Mouse (Mus musculus): Measurements from ENCODE around the gene Angptl6.

Gene Angptl6

DNA sequence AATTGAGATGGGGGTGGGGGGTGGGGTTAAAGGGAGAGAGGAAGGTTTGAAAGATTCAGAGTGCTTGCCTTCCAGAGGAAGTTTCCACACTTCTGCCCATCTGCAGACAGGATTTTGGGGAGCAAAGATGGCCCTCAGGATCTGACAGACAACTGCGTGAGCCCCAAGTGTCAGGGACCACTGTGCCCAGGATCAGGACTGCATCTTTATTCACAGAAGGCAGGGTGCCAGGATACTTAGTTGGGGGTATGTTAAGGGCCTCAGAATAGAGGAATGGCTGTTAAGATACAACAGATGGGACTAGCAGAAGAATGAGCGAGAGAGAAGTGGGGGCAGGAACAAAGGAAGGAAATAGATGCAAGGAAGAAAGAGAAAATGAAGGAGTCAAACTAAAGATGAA lies 7.0 kb upstream of the Angptl6 start:
- DNase-seq (ENCODE audit: low spot score) = no peak

DNA sequence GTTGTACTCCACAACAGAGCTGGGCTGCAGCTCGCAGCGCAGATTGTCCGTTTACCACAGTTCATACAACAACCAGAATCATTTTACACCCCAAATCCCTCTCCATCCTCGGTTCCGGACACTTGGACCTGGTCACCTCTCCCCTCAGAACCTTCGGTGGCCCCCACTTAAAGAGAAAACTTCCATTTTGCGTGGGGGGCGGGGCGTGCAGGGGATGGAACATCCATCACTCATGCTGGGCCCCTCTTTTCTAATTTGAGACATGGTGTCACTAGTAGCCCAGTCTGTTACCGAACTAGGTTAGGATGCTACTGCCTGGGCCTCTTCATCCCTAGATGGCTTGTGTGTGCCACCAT lies 839 bp downstream of the Angptl6 start:
- DNase-seq (ENCODE audit: low spot score) = no peak

DNA sequence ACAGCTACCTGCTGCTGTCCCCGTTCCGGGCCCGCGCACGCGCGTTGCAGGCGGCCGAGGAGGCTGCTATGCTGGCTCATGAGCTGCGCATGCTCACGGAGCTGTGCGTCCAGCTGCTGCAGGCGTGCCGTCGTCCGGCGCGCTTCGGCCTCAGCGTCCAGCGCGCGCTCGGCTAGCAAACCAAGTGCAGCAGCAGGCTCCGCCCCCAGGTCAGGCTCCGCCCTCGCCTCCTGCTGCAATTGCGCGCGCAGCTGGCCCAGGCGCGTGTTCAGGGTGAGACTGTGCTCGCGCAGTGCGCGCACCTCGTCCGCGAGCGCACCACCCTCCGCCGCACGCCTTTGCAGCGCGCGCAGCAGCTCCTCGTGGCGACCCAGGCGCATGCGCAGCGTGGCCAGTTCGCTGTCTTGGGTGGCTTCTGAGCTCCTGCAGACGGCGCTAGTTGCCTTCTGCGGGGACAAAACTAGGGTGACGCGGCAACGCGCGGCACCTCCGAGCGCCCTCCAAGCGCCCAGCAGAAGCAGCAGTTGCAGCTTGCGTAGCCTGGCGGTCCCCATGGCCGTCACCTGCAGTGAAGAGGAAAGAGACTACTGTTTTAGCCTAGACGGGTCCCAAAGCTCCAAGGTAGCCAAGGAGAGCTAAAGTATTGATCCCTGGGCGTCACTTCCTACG lies 1.4 kb downstream of the Angptl6 start:
- peak; percentile 99 for DNase-seq (ENCODE audit: low spot score)

DNA sequence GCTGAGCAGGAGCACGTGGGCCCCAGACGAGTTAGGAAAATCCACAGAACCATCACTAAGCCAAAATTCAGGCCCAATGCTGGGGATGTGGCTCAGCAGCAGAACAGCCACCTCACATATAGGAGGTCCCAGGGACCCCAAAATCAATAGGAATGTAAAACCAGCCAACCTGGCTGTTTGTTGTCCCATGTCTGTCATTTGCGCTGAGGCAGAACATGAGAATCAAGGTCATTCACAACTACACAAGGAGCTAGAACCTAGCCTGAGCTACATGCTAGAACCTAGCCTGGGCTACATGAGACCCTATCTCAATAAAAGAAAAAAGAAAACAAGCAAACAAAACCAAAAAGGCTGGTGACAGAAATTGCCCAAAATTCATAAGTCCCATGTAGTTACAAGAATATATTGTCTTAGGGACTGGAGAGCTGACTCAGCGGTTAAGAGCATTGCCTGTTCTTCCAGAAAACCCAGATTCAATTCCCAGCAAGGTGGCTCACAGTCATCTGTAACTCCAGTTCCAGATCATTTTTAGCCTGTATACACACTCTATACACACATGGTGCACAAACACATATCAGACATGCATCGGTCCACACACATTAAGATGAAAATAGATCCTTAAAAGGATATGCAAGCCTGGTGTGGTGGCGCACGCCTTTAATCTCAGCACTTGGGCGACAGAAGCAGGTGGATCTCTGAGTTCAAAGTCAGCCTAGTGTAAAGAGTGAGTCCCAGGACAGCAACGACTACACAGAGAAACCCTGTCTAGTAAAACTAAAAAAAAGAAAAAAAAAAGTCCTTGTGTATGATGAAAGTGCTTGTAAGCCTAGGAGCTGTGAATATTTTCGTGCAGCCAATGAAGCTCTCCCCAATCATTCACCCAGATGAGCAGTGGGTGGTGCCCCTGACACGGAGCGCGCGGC lies 2.1 kb downstream of the Angptl6 start:
- DNase-seq (ENCODE audit: low spot score) = no peak

DNA sequence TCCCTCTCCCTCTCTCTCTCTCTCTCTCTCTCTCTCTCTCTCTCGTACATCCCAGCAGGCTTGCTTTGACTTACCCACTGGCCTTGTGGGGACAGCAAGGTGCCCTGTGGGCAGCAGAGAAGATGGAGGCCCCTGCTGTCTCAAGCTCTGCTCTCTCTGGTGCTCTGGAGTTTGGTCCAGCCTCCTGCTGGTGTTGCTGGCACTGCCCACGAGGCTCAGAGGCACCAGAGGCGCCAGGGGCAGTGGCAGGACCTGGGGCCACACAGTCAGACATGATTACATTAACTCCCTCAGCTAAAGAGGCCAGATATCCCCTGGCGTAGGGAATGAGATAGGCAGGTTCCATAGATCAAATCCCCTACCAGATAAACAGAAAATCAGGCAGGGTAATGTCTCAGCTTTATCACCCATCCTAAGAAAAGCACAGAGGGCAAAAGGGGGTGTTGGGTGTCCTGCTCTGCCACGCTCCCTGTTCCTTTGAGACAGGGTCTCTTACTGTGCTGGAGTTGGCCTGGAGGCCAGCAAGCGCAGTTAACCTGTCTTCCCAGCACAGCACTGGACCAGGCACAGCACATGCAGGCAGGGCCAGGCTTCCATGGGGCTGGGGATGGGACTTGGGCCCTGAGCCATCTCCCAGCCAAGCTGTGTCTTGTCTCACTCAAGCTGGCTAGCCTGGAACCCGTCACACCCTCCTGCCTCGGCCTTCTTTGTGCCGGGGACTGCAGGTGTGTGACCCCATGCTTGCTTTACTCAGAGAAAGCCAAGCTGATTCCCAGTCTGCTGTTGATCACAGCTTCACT lies 3.0 kb downstream of the Angptl6 start:
- DNase-seq (ENCODE audit: low spot score) = no peak

DNA sequence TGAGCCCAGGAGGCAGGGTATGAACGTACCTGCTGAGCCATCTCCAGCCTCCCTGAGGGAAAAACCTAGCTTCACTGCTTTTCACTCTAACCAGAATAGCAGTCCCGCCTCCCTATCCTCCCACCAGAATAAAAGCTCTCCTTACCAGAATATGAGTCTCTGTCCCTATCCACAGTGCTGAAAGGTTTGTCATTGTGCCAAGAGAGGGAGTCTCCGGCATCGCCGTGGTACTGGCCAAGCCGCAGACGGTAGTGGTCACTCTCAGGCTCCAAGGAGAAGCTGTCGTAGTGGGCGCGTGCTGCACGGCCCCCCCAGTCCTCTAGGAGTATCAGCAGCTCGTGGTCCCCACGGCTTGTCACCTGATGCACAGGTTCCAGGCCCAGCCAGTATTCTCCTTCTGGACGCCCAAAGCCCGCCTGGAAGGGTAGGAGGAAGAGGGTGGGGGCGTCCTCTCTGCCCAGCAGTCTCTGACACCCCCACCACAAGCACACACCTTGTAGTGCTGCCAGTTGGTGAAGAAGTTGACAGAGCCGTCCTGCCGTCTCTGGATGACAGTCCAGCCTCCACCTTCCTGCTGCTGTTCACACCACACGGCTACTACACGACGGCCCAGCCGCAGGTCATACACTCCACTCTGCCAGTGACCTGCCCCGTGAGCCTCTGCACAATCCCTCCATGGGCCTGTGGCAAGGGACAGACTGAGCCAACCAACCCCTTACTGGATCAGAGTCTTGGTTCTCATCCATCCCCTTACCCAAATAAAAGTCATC lies 4.3 kb downstream of the Angptl6 start:
- DNase-seq (ENCODE audit: low spot score) = no peak

DNA sequence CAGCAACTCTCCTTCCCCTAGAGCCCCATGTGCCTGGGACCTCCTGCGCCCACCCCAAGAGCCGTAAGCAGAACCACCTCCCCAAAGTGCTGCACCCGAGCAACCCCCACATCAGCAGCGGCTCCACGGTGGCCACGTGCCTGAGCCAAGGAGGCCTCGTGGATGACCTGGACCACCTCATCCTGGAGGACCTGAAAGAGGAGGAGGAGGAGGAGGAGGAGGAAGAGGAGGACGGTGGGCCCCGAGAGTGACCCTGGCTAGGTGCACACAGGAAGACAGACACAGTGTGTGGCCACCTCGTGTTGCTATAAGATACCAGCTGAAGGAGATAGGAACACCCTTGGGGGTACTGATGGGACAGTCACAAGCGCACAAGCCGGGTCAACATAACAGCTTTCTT lies 6.0 kb downstream of the Angptl6 start:
- no peak for DNase-seq (ENCODE audit: low spot score)

DNA sequence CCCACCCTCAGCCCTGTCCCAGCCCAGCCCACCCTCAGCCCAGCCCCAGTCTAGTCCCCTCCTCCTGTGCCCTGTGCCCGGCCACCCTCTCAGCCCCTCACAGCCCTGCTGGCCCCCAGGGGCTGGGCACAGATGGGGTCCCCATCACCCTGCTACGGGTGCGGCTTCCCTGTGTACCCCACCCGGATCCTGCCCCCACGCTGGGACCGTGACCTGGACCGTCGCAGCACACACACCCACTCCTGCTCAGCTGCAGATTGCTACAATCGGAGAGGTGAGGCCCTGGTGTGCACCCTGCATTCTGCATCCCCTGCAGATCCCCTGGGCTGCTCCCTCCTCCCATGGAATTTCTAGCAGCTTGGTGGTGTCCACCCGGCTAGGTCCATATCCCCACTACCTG lies 6.5 kb downstream of the Angptl6 start:
- no peak for DNase-seq (ENCODE audit: low spot score)

DNA sequence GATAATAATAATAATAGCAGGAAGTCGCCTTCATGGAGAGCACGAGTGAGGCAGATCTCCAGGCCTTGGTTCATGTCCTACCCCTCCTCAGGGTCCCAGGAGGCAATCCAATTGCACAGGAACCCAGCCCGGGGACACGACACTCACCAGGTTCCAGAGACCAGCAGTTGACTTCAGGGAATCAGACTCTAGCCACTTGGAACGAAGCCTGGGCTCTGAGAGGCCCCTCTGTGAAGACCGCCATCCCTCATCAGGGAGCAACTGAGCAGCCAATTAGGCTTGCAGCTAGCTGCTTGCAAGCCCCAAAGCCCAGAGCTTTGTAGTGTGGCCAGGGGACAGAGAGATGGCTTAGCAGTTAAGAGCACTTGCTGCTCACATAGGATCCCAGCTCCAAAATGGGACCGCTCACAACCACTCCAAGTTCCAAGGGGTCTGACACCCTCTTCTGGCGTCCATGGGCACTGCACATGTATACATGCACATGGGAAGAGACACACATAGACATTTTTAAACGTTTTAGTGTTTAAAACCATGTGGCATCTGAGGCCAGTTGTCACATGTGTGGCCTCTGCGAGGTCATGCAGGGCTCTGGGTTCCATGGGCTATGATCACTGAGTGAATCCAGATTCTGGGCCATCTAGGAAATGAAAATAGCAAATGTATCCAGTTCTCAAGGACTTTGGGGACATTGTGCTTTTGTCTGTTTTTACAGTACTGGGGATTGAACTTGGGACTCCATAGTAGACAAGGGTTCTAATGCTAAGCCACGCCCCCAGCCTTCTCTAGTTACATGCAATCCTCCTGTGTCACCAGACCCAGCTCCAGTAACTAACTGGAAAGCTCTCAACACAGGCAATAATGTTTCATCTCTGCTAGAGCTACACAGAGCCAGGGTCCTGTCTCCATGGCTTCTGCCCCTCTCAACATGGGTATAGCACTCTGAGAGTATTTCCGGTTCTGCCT lies 9.0 kb downstream of the Angptl6 start:
- no peak for DNase-seq (ENCODE audit: low spot score)

DNA sequence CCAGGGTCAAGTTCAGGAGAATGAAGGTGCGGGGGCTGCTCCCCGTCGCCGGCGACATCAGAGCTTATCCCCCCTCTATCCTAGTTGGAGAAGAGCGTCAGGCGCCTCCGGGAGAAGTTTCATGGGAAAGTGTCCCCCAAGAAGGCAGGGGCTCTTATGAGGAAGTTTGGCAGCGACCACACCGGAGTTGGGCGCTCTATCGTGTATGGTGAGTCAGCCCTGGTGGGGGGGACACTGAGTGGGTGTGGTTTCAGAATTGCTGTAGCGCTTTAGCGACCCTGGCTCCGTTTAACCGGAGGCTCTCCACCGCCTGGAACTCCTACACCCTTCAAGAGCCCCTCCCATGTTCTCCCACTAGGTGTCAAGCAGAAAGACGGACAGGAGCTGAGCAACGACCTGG lies 10.3 kb downstream of the Angptl6 start:
- DNase-seq (ENCODE audit: low spot score) = no peak

DNA sequence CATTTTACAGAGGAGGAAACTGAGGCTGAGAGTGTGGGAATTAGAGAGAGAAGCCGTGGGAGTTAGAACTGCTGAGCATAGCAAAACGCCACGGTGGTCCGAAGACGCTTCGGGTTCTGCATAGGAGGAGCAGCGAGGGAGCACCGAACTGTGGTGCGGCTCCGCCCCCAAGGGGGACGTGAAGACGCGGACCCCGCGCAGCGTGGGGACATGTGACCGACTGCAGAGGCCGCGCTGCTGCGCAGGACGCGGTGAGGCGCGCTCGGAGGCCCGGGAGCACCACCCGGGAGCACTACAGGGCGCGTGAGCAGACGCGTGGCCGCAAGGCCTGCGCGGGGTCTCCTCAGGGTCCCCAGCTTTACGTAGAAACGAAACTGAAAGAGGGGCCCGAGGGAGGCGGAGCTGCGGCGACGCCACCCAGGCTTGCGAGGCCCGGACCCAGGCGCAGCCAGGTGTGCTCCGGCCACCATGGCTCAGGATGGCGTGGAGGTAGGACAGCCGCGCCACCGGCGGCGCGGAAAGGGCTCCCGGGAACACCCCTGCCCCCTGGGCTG lies 11.0 kb downstream of the Angptl6 start, which contains the start of gene A230050P20Rik:
Gene A230050P20Rik (plus strand): TSS at position 195 of the 554 bp plus-strand sequence.
- no peak for DNase-seq (ENCODE audit: low spot score)

DNA sequence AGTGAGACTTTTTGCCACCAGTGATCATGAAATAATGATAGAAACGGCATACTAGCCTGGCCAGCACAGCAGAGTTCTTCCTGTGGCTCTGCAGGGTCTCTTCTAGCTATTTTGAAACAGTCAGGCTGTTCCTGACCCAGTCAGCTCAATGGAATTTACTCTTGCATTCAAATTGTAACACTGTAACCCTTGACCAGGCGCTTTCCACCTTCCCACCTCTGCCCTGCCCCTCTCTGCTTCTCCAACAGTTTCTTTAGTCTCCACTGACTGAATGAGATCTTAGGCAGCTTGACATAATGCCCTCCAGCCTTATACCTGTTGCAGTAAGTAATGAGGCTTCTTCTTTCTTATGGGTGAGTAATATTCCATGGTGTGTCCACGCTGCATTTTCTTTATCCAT lies 12.6 kb downstream of the Angptl6 start:
- DNase-seq (ENCODE audit: low spot score) = peak; percentile 74

DNA sequence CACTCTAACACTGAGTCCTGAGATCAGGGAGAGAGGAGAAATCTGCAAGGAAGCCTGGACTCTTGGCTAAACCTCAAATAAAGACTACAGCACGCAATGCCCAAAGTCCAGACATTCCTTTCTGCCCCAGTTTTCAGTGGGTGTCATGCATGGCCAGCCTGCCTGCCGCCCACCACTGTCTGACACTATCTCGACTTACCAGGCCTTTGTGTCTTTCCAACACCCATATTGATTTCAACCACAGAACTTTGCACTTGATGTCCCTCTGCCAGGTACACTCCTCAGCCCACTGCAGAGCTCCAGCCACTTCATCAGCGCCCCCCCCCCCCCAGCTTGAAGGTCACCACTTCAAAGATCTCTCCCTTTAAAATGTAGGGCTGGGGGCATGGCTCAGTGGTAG lies 17.3 kb downstream of the Angptl6 start:
- no peak for DNase-seq (ENCODE audit: low spot score)

DNA sequence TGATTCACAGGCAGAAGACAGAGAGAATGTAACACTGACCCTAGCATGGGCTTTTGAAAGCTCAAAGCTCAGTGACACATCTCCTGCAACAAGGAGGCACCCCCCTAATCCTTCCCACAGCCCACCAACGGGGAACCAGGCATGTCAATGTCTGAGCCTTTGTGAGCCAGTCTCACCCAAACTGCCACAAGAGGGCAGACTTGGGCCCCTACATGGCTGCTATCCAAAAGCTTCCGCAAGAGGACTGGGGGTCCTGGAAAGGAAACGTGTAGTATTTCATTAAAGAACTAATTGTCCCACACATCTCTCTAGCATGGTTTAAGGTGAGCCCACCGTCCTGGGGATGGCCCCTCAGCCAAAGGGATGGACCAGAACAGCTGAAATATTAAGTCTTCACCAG lies 17.7 kb downstream of the Angptl6 start:
- no peak for DNase-seq (ENCODE audit: low spot score)

DNA sequence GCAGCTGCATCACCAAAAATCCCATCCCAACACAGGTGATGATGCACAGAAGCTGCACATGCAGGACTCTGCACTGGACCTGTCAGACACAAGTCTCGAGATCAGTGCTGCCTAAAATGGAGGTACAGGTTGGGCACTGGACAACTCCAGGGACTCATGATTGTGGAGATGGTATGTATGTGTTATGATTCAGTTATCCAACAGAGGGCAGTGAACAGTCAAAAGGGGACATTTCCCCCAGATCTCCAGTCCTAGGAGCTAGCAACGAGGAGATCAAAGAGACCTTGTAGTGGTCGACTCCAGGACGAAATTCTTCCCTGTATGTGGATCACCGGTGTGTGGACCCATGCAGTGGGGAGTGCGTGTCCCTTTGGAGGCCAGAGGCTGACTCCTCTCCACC lies 19.6 kb downstream of the Angptl6 start:
- no peak for DNase-seq (ENCODE audit: low spot score)

DNA sequence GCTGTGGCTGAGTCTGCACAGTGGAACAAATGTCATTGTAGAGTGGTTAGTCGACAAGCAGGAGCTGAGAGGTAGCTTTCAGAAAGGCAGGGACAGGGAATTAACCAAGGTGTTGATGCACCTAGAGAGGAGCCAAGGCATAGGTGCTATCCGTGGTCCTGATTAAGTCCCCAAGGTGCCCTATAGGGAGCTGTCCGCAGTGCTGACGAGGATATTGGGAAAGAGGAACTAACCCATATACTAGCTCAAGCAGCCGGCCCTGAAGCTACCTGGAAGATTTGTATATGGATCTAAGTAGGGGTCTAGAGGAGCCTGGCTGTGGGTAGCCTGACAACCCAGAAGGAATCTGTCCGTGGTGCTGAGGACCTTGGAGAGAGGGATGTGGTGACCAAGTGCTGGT lies 22.4 kb downstream of the Angptl6 start:
- peak; percentile 67 for DNase-seq (ENCODE audit: low spot score)

DNA sequence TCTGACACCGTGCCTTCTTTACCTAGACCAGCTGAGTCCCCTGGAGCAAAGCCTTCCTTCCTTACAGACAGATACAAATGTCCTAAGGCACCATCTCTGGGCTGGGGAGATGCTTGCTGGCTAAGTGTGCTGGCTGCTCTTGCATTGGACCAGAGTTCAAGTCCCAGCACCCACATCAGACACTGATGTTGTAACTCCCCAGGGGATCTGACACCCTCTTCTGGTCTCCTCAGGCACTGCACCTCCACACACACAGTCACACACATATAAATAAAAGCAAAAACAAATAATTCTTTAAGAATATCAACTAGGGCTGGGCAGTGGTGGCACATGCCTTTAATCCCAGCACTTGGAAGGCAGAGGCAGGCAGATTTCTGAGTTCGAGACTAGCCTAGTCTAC lies 29.3 kb downstream of the Angptl6 start:
- no peak for DNase-seq (ENCODE audit: low spot score)

DNA sequence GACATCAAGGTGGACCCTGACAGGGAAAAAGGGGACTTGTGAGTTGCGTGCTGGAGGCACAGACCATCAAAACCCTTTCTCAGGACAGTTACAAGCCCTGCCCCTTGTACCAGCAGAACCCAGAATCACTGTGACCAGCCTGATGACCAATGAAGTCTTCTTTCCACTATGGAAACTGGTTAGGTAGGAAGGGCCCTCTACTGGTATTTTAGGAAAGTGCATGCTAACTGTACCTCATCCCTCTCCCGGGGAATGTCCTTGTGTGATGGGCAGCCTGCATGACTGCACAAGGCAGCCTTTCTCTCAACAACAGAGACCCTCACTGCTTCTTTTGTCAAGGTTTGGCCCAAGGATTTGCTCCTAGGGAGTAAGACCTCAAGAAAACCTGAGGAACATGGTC lies 36.9 kb downstream of the Angptl6 start:
- no peak for DNase-seq (ENCODE audit: low spot score)

DNA sequence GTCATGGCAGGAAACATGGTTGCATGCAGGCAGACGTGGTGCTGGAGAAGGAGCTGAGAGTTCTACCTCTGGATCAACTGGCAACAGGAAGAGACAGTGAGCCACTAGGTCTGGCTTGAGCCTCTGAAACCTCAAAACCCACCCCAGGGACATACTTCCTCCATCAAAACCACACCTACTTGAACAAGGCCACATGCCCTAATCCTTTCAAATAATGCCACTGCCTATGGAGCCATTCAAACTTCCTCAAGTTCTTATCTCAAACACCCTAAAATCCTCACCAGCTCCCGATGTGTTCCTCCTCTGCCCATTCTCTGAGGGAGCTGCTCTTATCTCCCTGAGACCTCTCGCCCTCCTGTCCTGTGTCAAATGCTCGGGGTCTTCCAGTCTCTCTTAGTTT lies 37.3 kb downstream of the Angptl6 start:
- DNase-seq (ENCODE audit: low spot score) = no peak

DNA sequence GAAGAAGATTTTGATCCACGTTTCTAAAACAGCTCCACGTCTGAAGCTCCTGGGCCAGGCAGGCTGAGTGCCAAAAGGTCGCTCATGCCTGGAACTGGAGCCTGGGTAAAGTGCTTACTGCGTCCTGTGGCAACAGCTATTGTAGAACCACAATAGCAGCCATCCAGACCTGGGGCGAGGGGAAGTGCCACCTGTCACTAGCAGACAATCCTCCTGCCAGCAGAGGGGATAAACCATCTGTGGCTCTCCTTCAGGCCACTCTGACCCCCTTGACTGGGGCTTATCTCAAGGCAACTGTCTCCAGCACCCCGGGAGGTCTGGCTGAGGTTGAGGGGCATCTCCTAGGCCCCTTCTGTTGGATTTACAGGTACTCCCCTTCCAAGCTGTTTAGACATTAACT lies 40.6 kb downstream of the Angptl6 start:
- no peak for DNase-seq (ENCODE audit: low spot score)

Data from yolk sac, embryonic 10.5 days (tissue).